Mouse (Mus musculus): ENCODE data around the gene Rpl11. TPM values are rescaled to one million over a fixed set of nuclear protein-coding genes. Genes with fewer than 3 reads are reported as not detected.
A peak's percentile ranks its signal among the peaks of the same experiment; 100 is the strongest.

Rpl11 gene
- polyA plus RNA-seq, 1 experiment from 2014 or later: 390 TPM

GRCm38 (mm10) chr4:136056030-136056429 lies 2.8 kb upstream of the Rpl11 start:
- 25% methylated on average over 1 of the region's 1 CpGs for WGBS

GRCm38 (mm10) chr4:136053843-136054242 lies 615 bp upstream of the Rpl11 start:
- peak; percentile 77 for DNase-seq (ENCODE audit: low spot score, missing footprints)
- Histone ChIP-seq H3K9me3 (ENCODE audit: control insufficient read depth, low read length) (no peaks in the 10 kb centered on the region), H3K9ac (ENCODE audit: low read length) (no peak overlapping the region), H3K36me3 (ENCODE audit: control insufficient read depth, insufficient read depth, low read length) (peaks cover 23% of the 10 kb centered on the region), H3K4me3 (ENCODE audit: low read depth, low read length) (no peak overlapping the region), H3K4me2 (no peak overlapping the region), H3K27ac (ENCODE audit: low read depth, low read length) (no peak overlapping the region), H3K4me1 (ENCODE audit: control insufficient read depth, insufficient read depth, low read length) (peaks cover 10% of the 10 kb centered on the region), H3K27me3 (ENCODE audit: control insufficient read depth, insufficient read depth, low read length) (no peaks in the 10 kb centered on the region)
- 77% methylated on average over 5 of the region's 5 CpGs for WGBS
- ATAC-seq (ENCODE audit: low FRiP score): no peak

More at GRCm38 (mm10) chr4:136056030-136056429, 2.8 kb upstream of the Rpl11 start:
- Histone ChIP-seq H3K9me3 (ENCODE audit: control insufficient read depth, low read length) (no peaks in the 10 kb centered on the region), H3K4me1 (ENCODE audit: control insufficient read depth, insufficient read depth, low read length) (peaks cover 10% of the 10 kb centered on the region), H3K27me3 (ENCODE audit: control insufficient read depth, insufficient read depth, low read length) (no peaks in the 10 kb centered on the region), H3K27ac (ENCODE audit: low read depth, low read length) (no peak overlapping the region), H3K9ac (ENCODE audit: low read length) (no peak overlapping the region), H3K36me3 (ENCODE audit: control insufficient read depth, insufficient read depth, low read length) (peaks cover 3% of the 10 kb centered on the region), H3K4me3 (ENCODE audit: low read depth, low read length) (no peak overlapping the region), H3K4me2 (no peak overlapping the region)
- no peak for DNase-seq (ENCODE audit: low spot score, missing footprints)
- no peak for ATAC-seq (ENCODE audit: low FRiP score)

DNA sequence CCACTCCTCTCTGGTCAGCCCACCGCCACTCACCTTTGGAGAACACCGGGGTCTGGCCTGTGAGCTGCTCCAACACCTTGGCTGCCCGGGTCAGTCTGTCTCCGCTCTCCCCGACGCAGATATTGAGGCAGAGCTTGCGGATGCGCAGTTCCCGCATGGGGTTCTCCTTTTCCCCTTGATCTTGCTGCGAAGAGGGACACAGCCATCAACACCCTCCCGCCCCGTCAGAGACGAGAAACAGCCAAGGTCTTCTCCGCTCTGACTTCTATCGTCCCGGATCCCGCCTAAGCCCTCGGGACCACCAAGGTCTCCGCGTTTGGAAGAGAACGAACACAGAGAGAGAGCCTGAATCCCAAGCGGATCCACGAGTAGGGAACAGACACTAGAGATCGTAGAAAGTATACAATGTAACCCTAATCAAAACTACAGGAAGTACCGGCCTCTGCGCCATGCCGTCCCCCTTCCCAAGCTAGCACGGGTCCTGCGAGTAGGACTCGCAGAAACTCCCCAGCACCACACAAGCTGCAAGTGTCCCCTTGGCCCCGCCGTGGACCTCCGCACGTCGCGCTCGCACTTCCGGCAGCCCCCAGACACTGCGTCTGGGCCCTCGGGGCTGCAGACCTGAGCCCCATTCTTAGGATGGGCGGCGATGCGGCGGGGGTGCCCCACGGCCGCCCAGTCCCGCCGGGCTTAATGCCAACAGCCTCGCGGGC lies 538 bp downstream of the Rpl11 start:
- Histone ChIP-seq H3K9me3 (ENCODE audit: control insufficient read depth, low read length) (no peaks in the 10 kb centered on the region), H3K4me1 (ENCODE audit: control insufficient read depth, insufficient read depth, low read length) (peaks cover 10% of the 10 kb centered on the region), H3K4me3 (ENCODE audit: low read depth, low read length) (peak overlapping the region; percentile 99), H3K4me2 (peak overlapping the region; percentile 98), H3K27ac (ENCODE audit: low read depth, low read length) (peak overlapping the region; percentile 87), H3K9ac (ENCODE audit: low read length) (peak overlapping the region; percentile 99), H3K36me3 (ENCODE audit: control insufficient read depth, insufficient read depth, low read length) (peaks cover 27% of the 10 kb centered on the region), H3K27me3 (ENCODE audit: control insufficient read depth, insufficient read depth, low read length) (no peaks in the 10 kb centered on the region)
- WGBS: under 1% methylated on average over 50 of the region's 50 CpGs
- ATAC-seq (ENCODE audit: low FRiP score): peak; percentile 85
- DNase-seq (ENCODE audit: low spot score, missing footprints): no peak

GRCm38 (mm10) chr4:136052060-136052459 lies 1.2 kb downstream of the Rpl11 start:
- H3K4me3 ChIP-seq (ENCODE audit: low read depth, low read length): peak overlapping the region; percentile 99
- peak overlapping the region; percentile 98 for H3K4me2 ChIP-seq
- DNase-seq (ENCODE audit: low spot score, missing footprints) (peak; percentile 86), ATAC-seq (ENCODE audit: low FRiP score) (no peak)
- peaks cover 10% of the 10 kb centered on the region for H3K4me1 ChIP-seq (ENCODE audit: control insufficient read depth, insufficient read depth, low read length)
- no peak overlapping the region for H3K27ac ChIP-seq (ENCODE audit: low read depth, low read length)
- H3K27me3 ChIP-seq (ENCODE audit: control insufficient read depth, insufficient read depth, low read length): no peaks in the 10 kb centered on the region
- peaks cover 29% of the 10 kb centered on the region for H3K36me3 ChIP-seq (ENCODE audit: control insufficient read depth, insufficient read depth, low read length)
- no peaks in the 10 kb centered on the region for H3K9me3 ChIP-seq (ENCODE audit: control insufficient read depth, low read length)
- H3K9ac ChIP-seq (ENCODE audit: low read length): peak overlapping the region; percentile 99
- 7% methylated on average over 3 of the region's 3 CpGs for WGBS

GRCm38 (mm10) chr4:136050226-136050625 lies 3.0 kb downstream of the Rpl11 start:
- DNase-seq (ENCODE audit: low spot score, missing footprints) (peak; percentile 37), ATAC-seq (ENCODE audit: low FRiP score) (no peak)
- Histone ChIP-seq H3K4me2 (no peak overlapping the region), H3K4me1 (ENCODE audit: control insufficient read depth, insufficient read depth, low read length) (peaks cover 10% of the 10 kb centered on the region), H3K36me3 (ENCODE audit: control insufficient read depth, insufficient read depth, low read length) (peaks cover 31% of the 10 kb centered on the region), H3K27me3 (ENCODE audit: control insufficient read depth, insufficient read depth, low read length) (no peaks in the 10 kb centered on the region), H3K27ac (ENCODE audit: low read depth, low read length) (no peak overlapping the region), H3K9ac (ENCODE audit: low read length) (no peak overlapping the region), H3K4me3 (ENCODE audit: low read depth, low read length) (no peak overlapping the region), H3K9me3 (ENCODE audit: control insufficient read depth, low read length) (no peaks in the 10 kb centered on the region)
- WGBS: 94% methylated on average over 6 of the region's 6 CpGs

- H3K27ac ChIP-seq (ENCODE audit: low read depth, low read length): no peak overlapping the region
- H3K36me3 ChIP-seq (ENCODE audit: control insufficient read depth, insufficient read depth, low read length): peaks cover 33% of the 10 kb centered on the region
- no peaks in the 10 kb centered on the region for H3K27me3 ChIP-seq (ENCODE audit: control insufficient read depth, insufficient read depth, low read length)
- peak; percentile 85 for DNase-seq (ENCODE audit: low spot score, missing footprints)
- H3K4me2 ChIP-seq: no peak overlapping the region
- H3K4me1 ChIP-seq (ENCODE audit: control insufficient read depth, insufficient read depth, low read length): peaks cover 10% of the 10 kb centered on the region
- ATAC-seq (ENCODE audit: low FRiP score): no peak
- no peak overlapping the region for H3K9ac ChIP-seq (ENCODE audit: low read length)
- H3K9me3 ChIP-seq (ENCODE audit: control insufficient read depth, low read length): no peaks in the 10 kb centered on the region
- no peak overlapping the region for H3K4me3 ChIP-seq (ENCODE audit: low read depth, low read length)
- 85% methylated on average over 4 of the region's 4 CpGs for WGBS
These were observed 4.8 kb downstream of the Rpl11 start for GRCm38 (mm10) chr4:136048291-136049032.

DNA sequence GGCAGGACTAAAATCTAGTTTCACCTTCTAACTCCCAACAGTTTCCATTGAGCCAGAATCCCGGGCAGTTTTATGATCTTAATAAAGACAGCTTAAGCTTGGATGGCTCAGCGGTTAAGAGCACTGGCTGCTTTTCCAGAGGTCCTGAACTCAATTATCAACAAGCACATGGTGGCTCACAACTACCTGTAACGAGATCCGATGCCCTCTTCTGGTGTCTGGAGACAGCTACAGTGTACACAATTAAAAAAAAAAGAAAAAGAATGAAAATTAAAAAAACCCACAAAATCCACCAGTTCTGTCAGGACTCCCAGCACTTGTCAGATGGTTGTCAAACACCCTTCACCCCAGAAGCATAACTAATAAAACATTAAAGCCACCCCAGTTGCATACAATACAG lies 5.6 kb downstream of the Rpl11 start:
- Histone ChIP-seq H3K27me3 (ENCODE audit: control insufficient read depth, insufficient read depth, low read length) (no peaks in the 10 kb centered on the region), H3K27ac (ENCODE audit: low read depth, low read length) (no peak overlapping the region), H3K4me2 (no peak overlapping the region), H3K36me3 (ENCODE audit: control insufficient read depth, insufficient read depth, low read length) (peaks cover 33% of the 10 kb centered on the region), H3K9me3 (ENCODE audit: control insufficient read depth, low read length) (no peaks in the 10 kb centered on the region), H3K4me3 (ENCODE audit: low read depth, low read length) (no peak overlapping the region), H3K9ac (ENCODE audit: low read length) (no peak overlapping the region), H3K4me1 (ENCODE audit: control insufficient read depth, insufficient read depth, low read length) (peaks cover 10% of the 10 kb centered on the region)
- ATAC-seq (ENCODE audit: low FRiP score) (no peak), DNase-seq (ENCODE audit: low spot score, missing footprints) (no peak)
- 69% methylated on average over 4 of the region's 4 CpGs for WGBS

DNA sequence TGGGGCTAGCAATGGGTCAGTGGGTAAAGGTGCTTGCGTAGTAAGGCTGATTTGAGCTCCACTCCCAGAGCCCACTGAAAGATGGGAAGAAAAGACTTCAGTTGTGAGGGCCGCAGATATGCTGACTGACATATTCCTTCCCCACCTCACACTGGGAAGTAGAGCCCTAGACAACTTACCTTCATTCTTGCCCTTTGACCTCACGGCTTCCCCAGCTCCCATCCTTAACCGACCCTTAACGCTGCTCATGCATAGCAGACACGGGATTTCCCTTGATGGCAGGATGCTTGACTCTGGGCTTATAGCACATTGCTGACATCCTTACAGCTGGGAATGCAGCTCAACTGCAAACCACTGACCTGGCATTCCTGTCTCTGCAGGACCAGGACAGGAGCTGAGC lies 6.3 kb downstream of the Rpl11 start:
- Histone ChIP-seq H3K4me1 (ENCODE audit: control insufficient read depth, insufficient read depth, low read length) (peaks cover 7% of the 10 kb centered on the region), H3K4me3 (ENCODE audit: low read depth, low read length) (no peak overlapping the region), H3K4me2 (no peak overlapping the region), H3K27ac (ENCODE audit: low read depth, low read length) (no peak overlapping the region), H3K36me3 (ENCODE audit: control insufficient read depth, insufficient read depth, low read length) (peaks cover 33% of the 10 kb centered on the region), H3K27me3 (ENCODE audit: control insufficient read depth, insufficient read depth, low read length) (no peaks in the 10 kb centered on the region), H3K9ac (ENCODE audit: low read length) (0 out of 2 replicates have a peak overlapping the region, but pooled peaks have one; percentile 16), H3K9me3 (ENCODE audit: control insufficient read depth, low read length) (no peaks in the 10 kb centered on the region)
- ATAC-seq (ENCODE audit: low FRiP score): no peak
- WGBS: 75% methylated on average over 6 of the region's 6 CpGs
- DNase-seq (ENCODE audit: low spot score, missing footprints): peak; percentile 78

DNA sequence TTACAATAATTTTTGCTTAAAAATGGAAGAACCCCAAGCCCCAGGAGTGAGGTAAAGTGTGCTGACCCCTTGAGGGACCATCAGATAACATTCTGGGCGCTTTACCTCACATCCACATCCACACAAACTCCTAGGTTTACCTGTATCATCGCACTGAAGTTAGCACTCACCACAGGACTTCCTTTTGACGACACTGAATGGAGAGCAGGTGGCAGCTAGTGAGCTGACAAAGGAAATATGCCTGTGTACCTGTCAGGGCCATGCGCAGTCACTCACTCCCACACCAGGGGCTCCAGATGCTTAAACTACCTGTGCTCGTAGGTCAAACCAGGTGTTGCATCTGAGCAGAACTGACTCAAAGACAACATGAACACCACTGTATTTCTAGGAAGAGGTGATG lies 8.1 kb downstream of the Rpl11 start:
- Histone ChIP-seq H3K4me1 (ENCODE audit: control insufficient read depth, insufficient read depth, low read length) (no peaks in the 10 kb centered on the region; the same call in none of the 2 replicates), H3K4me2 (no peak overlapping the region), H3K27ac (ENCODE audit: low read depth, low read length) (no peak overlapping the region), H3K36me3 (ENCODE audit: control insufficient read depth, insufficient read depth, low read length) (peaks cover 21% of the 10 kb centered on the region), H3K27me3 (ENCODE audit: control insufficient read depth, insufficient read depth, low read length) (no peaks in the 10 kb centered on the region), H3K9ac (ENCODE audit: low read length) (no peak overlapping the region), H3K4me3 (ENCODE audit: low read depth, low read length) (no peak overlapping the region), H3K9me3 (ENCODE audit: control insufficient read depth, low read length) (no peaks in the 10 kb centered on the region)
- ATAC-seq (ENCODE audit: low FRiP score): no peak
- DNase-seq (ENCODE audit: low spot score, missing footprints): peak; percentile 28
- 94% methylated on average over 5 of the region's 5 CpGs for WGBS
